Mouse (Mus musculus): Measurements from ENCODE around the gene Pnpla2. TPM values are rescaled to one million over a fixed set of nuclear protein-coding genes. Genes with fewer than 3 reads are reported as not detected.

Gene Pnpla2
- 5.2 and 7.0 TPM in 2 replicates for polyA plus RNA-seq (2012; rRNA removed)

DNA sequence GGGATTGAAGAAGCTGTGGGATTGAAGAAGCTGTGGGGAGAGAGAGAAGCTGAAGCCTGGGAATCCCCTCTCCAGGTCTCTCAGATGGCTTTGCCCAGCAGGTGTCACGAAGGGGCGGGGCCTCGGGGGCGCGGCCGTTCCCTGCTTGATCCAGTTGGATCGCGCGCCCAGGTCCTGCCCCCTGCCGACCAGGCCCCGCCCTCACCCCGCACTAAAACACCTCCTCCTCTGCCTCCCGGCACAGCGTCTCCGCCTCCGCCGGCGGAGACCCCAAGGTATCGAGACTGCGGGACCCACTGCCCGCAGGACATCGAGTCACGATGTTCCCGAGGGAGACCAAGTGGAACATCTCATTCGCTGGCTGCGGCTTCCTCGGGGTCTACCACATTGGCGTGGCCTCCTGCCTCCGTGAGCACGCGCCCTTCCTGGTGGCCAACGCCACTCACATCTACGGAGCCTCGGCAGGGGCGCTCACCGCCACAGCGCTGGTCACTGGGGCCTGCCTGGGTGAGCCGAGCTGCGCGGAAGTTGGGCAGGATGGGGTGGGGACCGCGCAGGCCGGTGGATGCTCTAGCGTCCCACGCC, at the start of gene Pnpla2:
Pnpla2 (plus strand) TSS at position 232 of the 585 bp plus-strand sequence.

DNA sequence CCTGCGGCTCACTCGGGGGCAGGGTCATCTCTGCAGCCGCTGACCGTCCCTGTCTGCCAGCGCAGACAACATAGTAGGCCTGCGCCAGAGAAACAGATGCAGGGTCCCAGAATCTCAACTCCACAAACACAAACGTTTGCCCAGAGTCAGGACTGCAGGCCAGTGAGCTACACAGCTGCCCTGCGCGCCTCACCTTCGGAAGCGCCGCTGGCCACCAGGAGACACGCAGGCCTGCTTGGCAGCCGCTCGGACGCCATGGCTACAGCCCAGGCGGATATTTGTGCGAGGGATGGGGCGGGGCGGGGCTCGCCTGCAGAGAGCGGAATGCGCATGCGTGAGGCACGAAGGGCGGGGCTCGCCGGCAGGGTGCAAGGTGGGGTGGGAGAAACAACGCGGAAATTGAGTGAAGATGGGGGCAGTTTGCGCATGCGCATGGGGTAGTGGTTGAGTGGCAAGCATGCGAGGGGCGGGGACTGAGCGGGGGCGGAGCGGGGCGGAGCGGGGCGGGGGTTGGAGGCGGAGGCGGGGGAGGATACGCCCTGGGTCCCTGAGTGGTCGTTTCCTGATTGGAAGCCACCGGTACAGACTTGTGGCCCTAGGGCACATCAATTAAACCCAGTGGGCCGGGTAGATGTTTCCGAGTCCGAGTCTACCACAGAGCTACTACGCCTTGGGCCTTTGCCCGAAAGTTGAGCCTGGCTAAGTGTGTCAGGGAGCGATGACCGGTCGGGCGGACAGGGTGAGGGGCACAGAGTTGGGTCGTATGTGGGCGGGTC, 41.0 kb upstream of the Pnpla2 start, which contains the start of gene Gatd1:
Gatd1 (minus strand) TSS at position 328 of the 776 bp plus-strand sequence.

DNA sequence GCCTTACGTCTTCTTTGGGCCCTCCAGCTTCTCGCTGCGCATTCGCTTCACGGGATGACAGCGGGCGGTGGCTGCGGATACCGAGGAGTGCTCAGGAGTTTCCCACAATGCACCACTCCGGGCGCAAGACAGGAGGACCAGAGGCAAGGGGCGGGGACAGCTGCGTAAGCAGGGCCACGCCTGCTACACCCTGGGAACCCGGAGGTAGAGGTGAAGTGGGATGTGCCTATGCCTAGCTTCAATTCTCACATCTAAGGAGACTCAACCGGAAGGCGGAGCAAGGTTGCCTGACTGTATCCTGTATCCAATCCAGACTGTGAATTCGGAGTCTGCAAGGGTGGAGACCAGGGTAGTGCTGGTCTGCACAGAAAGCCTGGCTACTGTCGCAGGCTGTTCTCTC, 25.7 kb upstream of the Pnpla2 start, which contains the start of gene Cend1:
Cend1 (minus strand) TSS at position 182 of the 400 bp plus-strand sequence.

DNA sequence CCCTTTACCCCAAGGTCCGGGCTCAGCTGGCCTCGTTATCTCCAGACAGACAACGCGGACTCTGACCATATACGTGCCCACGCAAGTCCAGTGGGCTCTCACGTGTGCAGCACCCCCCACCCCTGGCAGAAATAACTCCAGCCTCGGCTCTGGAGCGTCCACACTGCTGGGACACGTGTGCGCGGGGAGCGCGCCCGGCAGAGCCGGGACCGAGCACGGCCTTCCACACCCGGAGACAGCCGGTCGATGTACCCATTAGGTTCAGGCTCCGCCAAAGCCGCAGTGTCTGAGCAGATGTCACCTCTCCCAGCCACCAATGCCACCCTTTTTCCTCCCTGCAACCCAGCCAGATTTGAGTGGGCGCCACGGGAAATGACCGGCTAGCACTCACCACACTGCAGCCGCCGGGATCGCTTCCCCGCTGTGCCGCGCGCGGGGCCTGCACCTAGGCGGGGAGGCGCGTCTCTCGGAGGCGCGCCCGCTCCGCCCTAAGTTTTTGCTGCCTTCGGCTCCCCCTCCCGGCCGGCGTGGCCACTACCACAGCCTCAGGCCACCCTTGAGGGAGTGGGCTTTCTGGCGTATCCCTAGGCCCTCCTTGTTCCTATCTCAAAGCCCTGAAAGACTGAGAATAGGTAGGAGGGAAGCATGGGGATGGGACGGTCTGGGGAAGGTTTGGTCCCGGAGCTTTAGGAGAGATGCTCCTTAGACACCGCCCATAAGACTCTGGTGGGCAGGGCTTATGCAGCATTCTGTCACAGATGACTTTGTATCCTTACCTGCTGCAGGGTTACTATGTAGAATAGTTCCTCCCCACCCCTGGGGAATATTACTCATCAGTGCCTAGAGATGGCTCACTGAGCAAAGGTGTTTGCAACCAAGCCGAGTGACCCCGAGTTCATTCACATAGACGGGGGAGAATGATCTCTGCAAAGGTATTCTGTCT, 17.5 kb upstream of the Pnpla2 start, which contains the start of gene Slc25a22:
Slc25a22 (minus strand) TSS at position 715 of the 943 bp plus-strand sequence.

DNA sequence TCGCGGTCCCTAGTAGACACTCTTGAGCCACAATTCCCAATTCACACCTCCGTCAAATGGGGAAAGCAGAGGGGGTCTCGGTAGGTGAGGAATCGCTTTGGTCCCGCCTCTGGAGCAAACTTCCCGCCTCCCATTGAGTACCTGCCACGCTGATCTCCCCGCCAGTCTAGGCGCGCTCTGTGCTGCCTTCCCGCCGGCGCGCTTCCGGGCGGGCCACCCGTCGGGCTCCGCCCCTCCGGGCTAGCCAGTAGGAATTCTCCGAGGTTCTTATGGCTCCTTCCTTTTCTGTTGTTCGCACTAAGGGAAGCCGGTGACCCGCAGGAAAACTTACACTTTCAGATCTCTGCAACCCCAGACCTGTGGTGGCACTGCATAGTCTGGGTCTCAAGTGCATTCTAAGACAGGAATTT, 11.2 kb upstream of the Pnpla2 start, which contains the start of gene Pidd1:
Pidd1 (minus strand) TSS at position 198 of the 410 bp plus-strand sequence.

DNA sequence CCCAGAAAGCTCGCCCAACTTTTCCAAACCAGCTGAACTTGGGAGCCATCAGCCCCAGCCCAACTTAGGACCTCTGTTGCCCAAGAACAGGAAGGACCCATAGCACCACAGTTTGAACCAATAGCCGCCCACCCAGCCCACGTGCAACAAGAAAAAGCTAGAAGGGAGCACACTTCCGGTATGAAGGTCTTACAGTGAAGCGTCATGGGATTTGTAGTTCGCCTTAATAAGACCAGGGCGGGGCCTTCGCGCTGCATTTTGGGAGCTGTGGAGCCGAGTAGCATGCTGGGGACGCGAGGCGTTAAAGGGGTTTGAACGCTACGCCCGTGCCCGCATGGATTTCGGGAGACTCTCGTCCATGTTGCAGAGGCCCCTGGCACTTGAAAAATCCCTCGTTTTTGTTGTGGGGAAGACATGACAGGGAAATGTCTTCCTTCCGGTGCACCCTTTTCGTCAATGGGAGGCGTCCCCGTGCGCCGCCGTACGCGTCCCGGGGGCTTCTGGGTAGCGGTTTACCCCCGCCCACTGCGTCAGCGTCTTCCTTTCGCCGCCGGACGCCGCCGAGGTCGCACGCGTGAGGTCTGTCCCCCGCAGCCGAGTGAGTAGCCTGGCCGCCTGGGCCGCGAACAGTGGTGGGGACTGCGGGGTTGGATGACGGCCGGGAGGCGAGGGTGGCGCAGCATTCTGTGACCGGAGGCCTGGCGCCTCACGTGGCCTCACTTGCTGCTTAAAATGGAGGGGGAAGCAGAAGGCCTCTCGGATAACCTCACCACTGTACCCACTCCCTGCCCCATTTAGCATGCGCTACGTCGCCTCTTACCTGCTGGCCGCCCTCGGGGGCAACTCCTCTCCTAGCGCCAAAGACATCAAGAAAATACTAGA, 7.6 kb upstream of the Pnpla2 start, which contains the start of gene Rplp2:
Rplp2 (plus strand) TSS at position 261 of the 882 bp plus-strand sequence.

DNA sequence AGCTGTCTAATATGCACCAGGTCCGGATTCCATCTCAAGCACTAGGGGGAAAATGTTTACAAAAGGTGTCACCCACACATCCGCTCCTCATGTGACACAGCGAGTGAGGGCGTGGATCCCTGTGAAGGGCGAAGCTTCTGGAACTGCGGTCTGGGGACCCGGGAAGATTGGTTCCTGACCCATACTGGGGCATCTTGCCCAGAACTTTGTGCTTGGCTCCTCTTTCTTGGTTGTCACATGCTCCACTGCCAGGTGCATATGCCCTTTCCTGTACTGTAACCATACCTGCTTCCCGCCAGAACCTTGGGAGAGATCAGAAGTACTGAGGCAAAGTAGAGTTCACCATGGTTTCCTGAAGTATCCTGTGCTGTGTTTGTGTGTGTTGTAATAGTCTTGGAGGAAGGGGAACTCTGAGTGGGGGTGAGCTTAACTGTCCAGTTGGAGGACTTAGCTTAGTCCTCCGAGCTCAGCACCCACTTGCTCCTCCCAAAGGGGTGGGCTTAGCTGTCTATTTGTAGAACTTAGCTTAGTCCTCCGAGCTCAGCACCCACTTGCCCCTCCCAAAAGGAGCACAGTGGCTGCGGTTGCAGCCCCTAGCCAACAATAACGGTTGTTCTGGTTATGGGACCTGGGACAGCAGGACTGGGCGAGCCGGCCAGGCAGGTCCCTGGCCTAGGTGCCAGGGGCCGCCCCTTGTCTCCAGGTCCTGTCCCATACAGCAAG, 5.6 kb downstream of the Pnpla2 start, which contains the start of gene Cracr2b:
Cracr2b (plus strand) TSS at position 704 of the 723 bp plus-strand sequence.

DNA sequence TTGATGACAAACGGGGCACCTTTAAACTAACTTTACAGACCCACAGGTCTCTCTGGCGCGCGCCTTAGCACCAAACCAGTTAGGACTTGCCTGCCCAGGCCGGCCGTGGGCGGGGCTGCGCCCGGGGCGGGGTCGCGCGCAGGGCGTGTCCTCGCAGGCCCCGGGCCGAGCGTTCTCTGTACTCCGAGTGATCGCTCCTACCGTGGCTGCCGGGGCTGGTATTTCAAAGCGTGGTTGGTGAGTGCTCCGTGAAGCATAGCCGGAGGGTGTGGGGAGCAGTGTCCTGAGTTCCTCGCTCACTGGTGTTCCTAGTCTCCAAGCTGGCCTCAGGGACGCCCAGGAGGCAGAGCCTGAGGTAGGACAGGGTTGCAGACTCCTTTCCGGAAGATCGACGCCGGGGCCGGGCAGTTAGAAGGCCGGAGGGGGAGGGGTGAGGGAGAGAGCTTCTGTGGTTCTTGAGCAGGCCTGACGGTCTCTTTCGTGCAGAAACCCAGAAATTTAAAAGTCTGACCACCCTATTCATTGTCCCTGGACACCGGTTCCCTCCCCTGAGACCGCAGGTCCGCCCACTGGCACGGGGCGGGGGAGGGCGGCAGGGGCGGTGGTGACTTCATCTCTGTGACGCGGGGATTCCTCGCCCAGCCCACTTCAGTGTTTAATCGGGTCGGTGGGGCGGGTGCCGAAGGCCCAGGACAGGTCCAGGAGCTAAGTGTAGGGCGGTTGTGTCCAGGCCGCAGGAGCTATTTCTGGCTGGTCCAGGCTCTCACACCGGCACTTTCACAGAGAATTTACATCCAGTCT, 12.4 kb downstream of the Pnpla2 start, which contains the start of gene Cd151:
Cd151 (plus strand) TSS at position 163 of the 801 bp plus-strand sequence.

DNA sequence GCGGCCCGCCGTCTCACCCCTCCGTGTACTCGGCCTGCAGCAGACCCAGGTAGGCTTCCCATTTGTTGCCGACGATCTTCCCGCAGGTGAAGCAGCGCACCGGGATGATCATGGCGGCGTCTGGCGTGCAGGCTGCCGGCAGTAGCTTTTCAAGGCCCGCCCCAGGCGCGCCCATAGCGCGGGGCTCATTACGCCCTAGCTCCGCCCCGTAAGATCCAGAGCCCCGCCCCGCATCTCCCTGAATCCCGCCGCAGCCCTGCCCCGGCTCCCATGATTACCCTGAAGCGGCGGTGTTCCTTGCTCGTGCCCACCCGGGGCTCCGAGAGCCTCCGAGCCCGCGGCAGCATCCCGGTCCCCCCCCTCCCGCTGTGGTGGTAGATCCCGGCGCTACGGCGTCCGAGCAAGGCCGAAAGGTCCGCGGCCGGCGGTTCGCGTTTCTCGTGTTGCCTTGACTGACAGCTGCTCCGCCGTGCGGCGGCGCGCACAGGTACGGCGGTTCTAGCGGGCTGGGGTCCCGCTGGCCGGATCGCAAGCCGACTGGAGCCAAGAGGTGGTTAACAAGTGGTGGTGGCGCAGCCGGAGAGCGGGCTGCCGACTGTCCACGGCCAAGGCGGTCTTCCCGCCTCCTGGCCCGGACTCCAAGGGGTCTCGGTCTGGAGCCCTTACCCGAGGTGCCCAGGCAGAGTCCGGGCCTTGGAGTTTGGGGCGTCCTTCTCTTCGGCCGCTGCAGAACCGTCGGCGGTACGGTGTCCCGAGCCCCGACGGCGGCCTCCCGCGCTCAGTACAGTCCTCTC, 20.2 kb downstream of the Pnpla2 start, which contains the start of the genes Polr2l and Tspan4:
Polr2l (minus strand) TSS at position 122 of the 794 bp plus-strand sequence.
Tspan4 (plus strand) TSS at position 230 of the 794 bp plus-strand sequence.

Other genes with a start within 250 kb of the Pnpla2 start
- gene Lmntd2, start 241.1 kb upstream of the Pnpla2 start, polyA plus RNA-seq (2012; rRNA removed): 1.6 and 2.0 TPM in 2 replicates
- gene Rassf7, start 239.3 kb upstream of the Pnpla2 start, polyA plus RNA-seq (2012; rRNA removed): 22.1 and 22.8 TPM in 2 replicates
- 10.8 and 16.2 TPM in 2 replicates for gene Phrf1, start 226.4 kb upstream of the Pnpla2 start, polyA plus RNA-seq (2012; rRNA removed)
- 8.3 and 11.9 TPM in 2 replicates for gene Irf7, start 188.7 kb upstream of the Pnpla2 start, polyA plus RNA-seq (2012; rRNA removed)
- gene Cdhr5, start 178.4 kb upstream of the Pnpla2 start, polyA plus RNA-seq (2012; rRNA removed): 0.07 and 0.09 TPM in 2 replicates
- gene Sct, start 176.1 kb upstream of the Pnpla2 start, polyA plus RNA-seq (2012; rRNA removed): 0.23 and 0.67 TPM in 2 replicates
- gene Drd4, start 163.2 kb upstream of the Pnpla2 start, polyA plus RNA-seq (2012; rRNA removed): 0.01 TPM in 1 of 2 replicates, not detected in the other
- gene Deaf1, start 127.5 kb upstream of the Pnpla2 start, polyA plus RNA-seq (2012; rRNA removed): 7.0 and 8.4 TPM in 2 replicates
- gene Tmem80, start 127.5 kb upstream of the Pnpla2 start, polyA plus RNA-seq (2012; rRNA removed): 11.7 and 13.9 TPM in 2 replicates
- gene Eps8l2, start 116.3 kb upstream of the Pnpla2 start, polyA plus RNA-seq (2012; rRNA removed): 7.1 and 8.9 TPM in 2 replicates
- gene Taldo1, start 63.0 kb upstream of the Pnpla2 start, polyA plus RNA-seq (2012; rRNA removed): 238 and 279 TPM in 2 replicates
- gene Gatd1, start 41.1 kb upstream of the Pnpla2 start, polyA plus RNA-seq (2012; rRNA removed): 12.6 and 15.1 TPM in 2 replicates
- 0.01 and 0.03 TPM in 2 replicates for gene Cend1, start 25.7 kb upstream of the Pnpla2 start, polyA plus RNA-seq (2012; rRNA removed)
- 14.6 and 20.2 TPM in 2 replicates for gene Slc25a22, start 17.3 kb upstream of the Pnpla2 start, polyA plus RNA-seq (2012; rRNA removed)
- gene Pidd1, start 11.2 kb upstream of the Pnpla2 start, polyA plus RNA-seq (2012; rRNA removed): 13.8 and 16.0 TPM in 2 replicates
- gene Rplp2, start 7.8 kb upstream of the Pnpla2 start, polyA plus RNA-seq (2012; rRNA removed): 725 and 791 TPM in 2 replicates
- 1.7 and 2.2 TPM in 2 replicates for gene Cracr2b, start 5.9 kb downstream of the Pnpla2 start, polyA plus RNA-seq (2012; rRNA removed)
- 17.5 and 19.0 TPM in 2 replicates for gene Cd151, start 12.2 kb downstream of the Pnpla2 start, polyA plus RNA-seq (2012; rRNA removed)
- 23.0 and 24.7 TPM in 2 replicates for gene Polr2l, start 19.9 kb downstream of the Pnpla2 start, polyA plus RNA-seq (2012; rRNA removed)
- 27.0 and 34.3 TPM in 2 replicates for gene Tspan4, start 20.0 kb downstream of the Pnpla2 start, polyA plus RNA-seq (2012; rRNA removed)
- gene Chid1, start 84.7 kb downstream of the Pnpla2 start, polyA plus RNA-seq (2012; rRNA removed): 11.4 and 12.6 TPM in 2 replicates
- 20.4 and 23.0 TPM in 2 replicates for gene Ap2a2, start 107.0 kb downstream of the Pnpla2 start, polyA plus RNA-seq (2012; rRNA removed)
- gene Muc6, start 200.1 kb downstream of the Pnpla2 start, polyA plus RNA-seq (2012; rRNA removed): 0.96 and 1.5 TPM in 2 replicates
- gene Muc2, start 235.1 kb downstream of the Pnpla2 start, polyA plus RNA-seq (2012; rRNA removed): 0.10 and 0.16 TPM in 2 replicates